Mouse (Mus musculus) right cerebral cortex, postnatal 4 days (tissue): ENCODE data around the gene Aurkaip1.

Experiments
- DNase-seq: peaks from one replicate; pipeline ENCODE4 v3.0.0-alpha.2; 2022

Aurkaip1 gene

GRCm38 (mm10) chr4:155830596-155830995 lies 476 bp upstream of the Aurkaip1 start:
- DNase-seq, result no peak

GRCm38 (mm10) chr4:155831831-155832230 lies 759 bp downstream of the Aurkaip1 start:
- DNase-seq, result no peak

GRCm38 (mm10) chr4:155832321-155832720 lies 1.2 kb downstream of the Aurkaip1 start:
- DNase-seq, result no peak

DNA sequence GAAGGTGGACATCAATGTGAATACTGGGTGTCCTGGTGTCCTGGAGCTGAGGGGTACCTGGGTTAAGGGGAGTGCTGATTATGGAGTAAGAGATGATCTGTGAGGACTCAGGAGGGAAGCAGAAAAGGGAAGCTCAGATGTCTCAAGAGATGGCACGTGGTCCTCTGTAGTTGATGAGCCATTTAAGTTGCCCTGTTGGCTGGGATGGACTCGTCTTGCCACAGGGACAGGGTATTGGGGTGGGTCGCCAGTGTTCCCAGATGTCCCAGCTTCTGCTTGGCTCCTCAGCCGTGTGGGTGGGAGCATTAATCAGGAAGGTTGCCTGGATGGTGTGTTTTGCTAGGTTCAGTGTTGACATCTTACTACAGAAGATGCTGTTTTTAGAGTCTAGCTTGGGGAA lies 2.2 kb downstream of the Aurkaip1 start:
- no peak for DNase-seq

DNA sequence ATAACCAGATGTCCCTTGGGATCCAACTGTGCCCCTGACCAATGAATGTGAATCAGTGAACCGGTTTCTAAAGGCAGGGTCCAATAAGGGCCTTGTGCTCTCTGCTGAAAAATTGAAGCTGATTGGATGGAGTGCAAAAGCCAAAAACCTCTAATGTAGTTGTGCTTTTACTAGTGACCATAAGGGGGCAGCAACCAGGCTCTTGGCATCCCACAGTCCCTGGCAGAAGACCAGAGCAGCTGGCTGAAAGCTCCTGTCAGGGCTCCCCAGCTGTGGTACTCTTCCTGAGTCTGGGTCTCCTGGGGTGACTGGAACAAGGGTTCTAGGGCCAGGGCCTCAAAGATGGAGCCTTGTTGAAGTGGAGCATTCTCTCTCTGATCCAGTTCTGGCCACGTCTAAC lies 2.8 kb downstream of the Aurkaip1 start:
- DNase-seq, result peak; percentile 73

GRCm38 (mm10) chr4:155837404-155838010 lies 6.4 kb downstream of the Aurkaip1 start:
- DNase-seq, result no peak

DNA sequence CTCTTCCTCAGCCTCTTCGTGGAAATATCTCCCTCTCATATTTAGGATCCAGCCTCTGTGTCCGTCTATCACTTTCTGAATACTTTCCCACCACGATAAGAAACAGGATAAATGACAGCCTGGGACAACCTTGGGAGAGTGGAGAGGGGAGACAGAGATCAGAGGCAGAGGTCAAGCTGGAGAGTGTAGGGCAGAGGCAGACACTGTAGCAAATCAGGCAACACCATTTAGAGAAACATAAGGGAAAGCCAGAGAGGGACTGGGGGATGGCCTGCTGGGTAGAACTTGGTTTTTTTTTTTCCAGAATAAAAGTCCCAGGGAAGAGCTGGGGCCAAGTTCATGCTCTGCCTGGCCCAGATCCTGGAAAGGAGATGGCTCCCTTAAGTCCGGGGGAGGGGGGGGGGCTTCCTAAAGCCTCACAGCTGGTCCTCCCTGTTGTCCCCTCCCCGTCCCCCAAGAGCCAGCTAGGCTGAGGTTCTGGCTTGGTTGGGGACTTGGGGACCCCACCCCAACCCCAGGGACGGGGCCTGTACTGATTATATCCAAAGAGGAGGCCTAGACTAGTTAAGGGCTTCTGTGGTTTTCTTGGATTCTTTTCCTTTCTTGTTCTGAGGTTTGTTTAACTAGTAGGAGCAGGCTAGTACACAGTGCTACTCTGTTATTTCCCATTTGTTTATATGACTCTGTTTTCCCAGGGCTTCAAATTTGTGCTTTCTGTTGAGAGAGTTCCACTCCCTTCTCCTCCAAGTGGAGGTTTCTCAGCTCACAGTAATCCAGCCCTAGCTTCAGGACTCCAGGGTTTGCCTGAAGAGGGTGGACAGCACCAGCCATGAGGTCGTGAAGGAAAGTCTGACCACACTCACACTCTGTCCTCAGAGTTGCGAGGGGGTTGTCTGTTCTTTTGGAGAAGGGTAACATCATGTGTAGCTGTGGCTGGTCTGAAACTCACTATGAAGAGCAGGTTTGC lies 7.4 kb downstream of the Aurkaip1 start:
- no peak for DNase-seq

- no peak for DNase-seq
Measured at GRCm38 (mm10) chr4:155839483-155839910, 8.4 kb downstream of the Aurkaip1 start, which contains the start of gene Mxra8. Gene Mxra8, plus strand, starts transcription at chr4:155839680.

- DNase-seq, result no peak
Measured at GRCm38 (mm10) chr4:155840076-155841002, 9.3 kb downstream of the Aurkaip1 start.

GRCm38 (mm10) chr4:155841003-155841454 lies 10.0 kb downstream of the Aurkaip1 start:
- DNase-seq, result no peak

- DNase-seq, result no peak
Measured at GRCm38 (mm10) chr4:155841651-155842270, 10.7 kb downstream of the Aurkaip1 start.

DNA sequence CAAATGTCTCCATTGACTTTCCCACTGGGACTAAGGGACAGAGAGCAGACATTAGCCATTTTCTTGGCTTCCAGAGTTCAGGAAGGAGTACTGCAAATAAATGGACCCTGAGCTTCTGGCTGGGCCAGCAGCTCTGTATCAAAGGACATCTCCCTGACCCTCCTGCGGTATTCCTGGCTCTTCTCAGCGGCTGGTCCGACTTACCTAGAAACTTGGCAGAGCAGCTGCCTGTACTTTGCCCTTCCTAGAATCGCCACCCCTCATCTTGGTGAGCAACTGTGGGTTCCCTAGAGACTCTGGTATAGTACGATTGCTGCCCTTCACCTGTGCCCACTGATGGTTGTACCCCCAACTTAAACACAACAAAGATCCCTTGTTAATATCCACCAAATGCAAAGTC lies 12.2 kb downstream of the Aurkaip1 start:
- DNase-seq, result no peak

DNA sequence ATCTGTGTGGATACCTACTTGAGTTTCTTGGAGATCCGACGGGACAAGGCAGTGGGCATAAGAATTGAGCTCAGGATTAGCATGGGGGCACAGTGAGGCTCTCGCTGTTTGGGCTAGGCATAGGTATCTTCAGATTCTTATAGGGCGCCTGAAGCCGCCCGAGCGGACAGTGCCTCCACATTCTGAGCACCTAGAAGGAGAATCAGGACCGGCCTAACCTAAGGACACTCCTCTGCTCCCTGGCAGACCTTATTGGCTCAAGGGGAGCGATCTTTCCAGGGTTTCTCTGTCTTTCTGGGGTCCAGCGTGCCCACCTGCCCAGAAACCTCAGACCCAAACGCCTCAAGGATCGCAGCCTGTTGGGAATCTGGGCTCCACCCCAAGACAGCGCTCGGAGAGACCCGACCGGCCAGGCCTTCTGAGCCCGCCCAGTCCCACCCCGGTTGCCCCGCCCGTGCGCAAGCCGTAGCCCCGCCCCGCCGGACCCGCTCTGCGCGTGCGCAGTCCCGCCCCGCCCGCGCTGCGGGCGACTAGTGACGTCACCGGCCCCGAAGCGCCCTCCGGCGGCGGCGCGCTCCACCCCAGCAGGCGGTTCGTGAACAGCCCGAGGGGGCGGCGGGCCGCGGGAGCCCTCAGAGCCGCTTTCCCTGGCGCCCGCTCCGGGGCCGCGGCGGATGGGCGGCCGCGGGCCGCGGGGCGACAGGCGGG lies 16.0 kb downstream of the Aurkaip1 start, which contains the start of gene Dvl1:
TSS of gene Dvl1 (plus strand) at position 532 of the 708 bp plus-strand sequence.
- DNase-seq, result peak; percentile 99

- no peak for DNase-seq
Measured at GRCm38 (mm10) chr4:155847591-155848352, 16.7 kb downstream of the Aurkaip1 start.

DNA sequence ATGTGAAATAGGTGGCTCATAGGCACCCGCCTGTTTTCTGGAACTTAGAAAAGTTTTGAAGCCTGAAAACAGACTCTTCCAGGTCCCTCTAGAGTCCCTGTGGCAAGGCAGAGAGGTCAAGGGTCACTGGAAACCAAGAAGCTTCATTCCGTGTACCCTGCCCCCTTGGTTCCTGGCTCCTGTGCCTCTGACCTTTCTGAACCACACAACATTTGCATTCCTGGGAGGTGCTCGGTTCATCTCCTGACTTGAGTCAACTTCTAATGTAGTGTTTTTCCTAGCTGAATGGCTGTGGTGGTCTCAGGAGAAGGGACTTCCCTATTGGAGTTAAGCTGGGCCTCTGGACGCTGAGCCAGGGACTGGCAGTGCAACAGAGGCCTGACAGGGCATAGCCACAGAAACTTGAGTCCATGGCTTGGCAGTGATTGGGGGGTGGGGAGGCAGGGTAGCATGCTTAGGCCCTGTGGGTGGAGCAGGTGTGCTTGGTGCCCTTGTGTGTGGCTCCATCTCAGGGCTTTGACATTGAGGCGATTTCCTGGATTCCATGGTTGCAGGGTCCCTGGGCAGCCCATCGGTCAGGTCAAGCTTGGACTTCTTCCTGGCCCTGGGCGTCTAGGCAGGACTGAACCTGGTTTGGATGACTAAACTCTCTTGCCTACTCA lies 17.5 kb downstream of the Aurkaip1 start:
- DNase-seq, result no peak

- DNase-seq, result no peak
Measured at GRCm38 (mm10) chr4:155849391-155849790, 18.3 kb downstream of the Aurkaip1 start.

DNA sequence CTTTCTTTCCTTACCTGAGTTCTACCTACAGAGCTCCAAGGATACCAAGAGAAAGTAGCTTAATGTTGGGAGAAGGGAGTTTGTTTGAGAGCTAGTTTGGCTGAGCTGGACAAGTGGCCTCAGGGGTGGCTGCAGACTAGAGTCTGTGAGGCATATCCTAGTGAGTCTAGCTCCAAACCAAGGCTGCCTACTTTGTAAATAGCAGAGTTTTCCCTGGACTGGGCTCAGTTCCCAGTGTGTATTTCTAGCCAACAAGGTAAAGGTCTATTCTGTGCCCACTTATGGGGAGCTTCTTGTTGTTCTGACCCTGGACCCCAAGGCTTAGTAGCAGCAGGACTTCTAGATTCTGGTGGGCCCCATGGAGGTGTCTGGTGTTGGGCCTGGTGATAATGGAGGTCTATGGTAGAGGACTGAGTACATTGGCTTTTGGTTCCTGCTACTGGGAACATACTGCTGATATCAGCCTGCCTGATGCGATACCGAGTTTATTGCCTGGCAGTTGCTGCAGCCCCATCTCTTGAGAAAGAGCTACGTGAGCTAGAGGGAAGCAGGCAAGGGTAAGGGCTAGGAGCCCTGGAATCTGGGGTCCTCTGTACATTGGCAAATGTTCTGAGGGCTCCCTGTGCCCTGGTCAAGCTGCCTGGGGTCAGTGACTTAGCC lies 18.9 kb downstream of the Aurkaip1 start:
- DNase-seq, result no peak

GRCm38 (mm10) chr4:155851368-155851767 lies 20.3 kb downstream of the Aurkaip1 start:
- DNase-seq, result no peak

- no peak for DNase-seq
Measured at GRCm38 (mm10) chr4:155851951-155852411, 20.9 kb downstream of the Aurkaip1 start.
